ENCODE assay signal across 8 mouse cellular contexts in the genomic region with DNA sequence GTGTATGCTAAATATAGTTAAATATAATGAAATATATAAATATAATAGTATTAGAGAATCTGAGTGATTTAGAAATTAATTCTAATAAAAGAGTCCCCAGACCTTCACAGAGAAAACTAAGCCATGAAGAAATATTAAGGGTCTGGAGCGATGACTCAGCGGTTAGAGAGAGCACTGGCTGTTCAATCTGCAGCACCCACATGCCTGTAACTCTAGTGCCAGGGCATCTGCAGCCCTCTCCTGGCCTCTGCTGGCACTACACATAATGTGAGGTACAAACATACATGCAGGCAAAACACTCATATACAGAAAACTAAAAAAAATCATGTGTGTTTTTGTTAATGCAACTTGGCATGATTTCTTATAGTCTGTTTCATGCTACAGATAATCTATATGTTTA. TPM values are rescaled to one million over a fixed set of nuclear protein-coding genes. Genes with fewer than 3 reads are reported as not detected.
DNase-seq lines count a peak whose midpoint lies in the region; ATAC-seq and TF ChIP-seq lines count a peak whose summit lies in the region.

No protein-coding gene starts in this region.

- no peak overlapping the region for H3K4me3 ChIP-seq in midbrain, postnatal 0 days (ENCODE audit: low read depth, low read length)
- no peak overlapping the region for H3K4me3 ChIP-seq in midbrain, embryonic 15.5 days
- no peak overlapping the region for H3K4me3 ChIP-seq in forebrain, embryonic 16.5 days (replicated peaks; ENCODE audit: low read length)

- H3K4me2 ChIP-seq in midbrain, postnatal 0 days (ENCODE audit: low read depth, low read length, poor library complexity, severe bottlenecking) = no peak overlapping the region
- H3K4me2 ChIP-seq in midbrain, embryonic 15.5 days = no peak overlapping the region
- H3K4me2 ChIP-seq in forebrain, embryonic 16.5 days (ENCODE audit: low read length) = no peak overlapping the region

- peak; percentile 42 for DNase-seq in adrenal gland, postnatal 10 days
- DNase-seq in adrenal gland, adult 18-20 months (ENCODE audit: low spot score in 2 of 2) = no peak
- peak; percentile 34 for DNase-seq in midbrain, postnatal 0 days (ENCODE audit: low spot score)
- peak; percentile 51 for DNase-seq in induced T-regulatory cell, adult 2 months (ENCODE audit: low read depth)
- peak; percentile 42 for DNase-seq in thymus, postnatal 0 days (ENCODE audit: low spot score)
- DNase-seq in heart, adult 8-10 months (ENCODE audit: low spot score) = no peak

- no peak overlapping the region for H3K27ac ChIP-seq in midbrain, postnatal 0 days (ENCODE audit: low read depth, low read length)
- no peak overlapping the region for H3K27ac ChIP-seq in midbrain, embryonic 15.5 days
- H3K27ac ChIP-seq in forebrain, embryonic 16.5 days (ENCODE audit: low read length) = no peak overlapping the region

- ATAC-seq in midbrain, postnatal 0 days (ENCODE audit: low FRiP score) = no peak
- no peak for ATAC-seq in midbrain, embryonic 15.5 days (replicated peaks)
- ATAC-seq in forebrain, embryonic 16.5 days = no peak

- H3K9me3 ChIP-seq in midbrain, postnatal 0 days (ENCODE audit: low read length) = no peaks in the 10 kb centered on the region
- no peaks in the 10 kb centered on the region for H3K9me3 ChIP-seq in midbrain, embryonic 15.5 days
- H3K9me3 ChIP-seq in forebrain, embryonic 16.5 days (ENCODE audit: control insufficient read depth, low read length) = no peaks in the 10 kb centered on the region

- no peaks in the 10 kb centered on the region for H3K27me3 ChIP-seq in midbrain, postnatal 0 days (ENCODE audit: insufficient read depth, low read length)
- no peaks in the 10 kb centered on the region for H3K27me3 ChIP-seq in midbrain, embryonic 15.5 days (replicated peaks)
- no peaks in the 10 kb centered on the region for H3K27me3 ChIP-seq in forebrain, embryonic 16.5 days (replicated peaks; ENCODE audit: control insufficient read depth, insufficient read depth, low read length)

- H3K4me1 ChIP-seq in midbrain, postnatal 0 days (ENCODE audit: insufficient read depth, low read length) = no peaks in the 10 kb centered on the region
- H3K4me1 ChIP-seq in midbrain, embryonic 15.5 days = no peaks in the 10 kb centered on the region
- H3K4me1 ChIP-seq in forebrain, embryonic 16.5 days (replicated peaks; ENCODE audit: control insufficient read depth, insufficient read depth, low read length) = no peaks in the 10 kb centered on the region

- H3K9ac ChIP-seq in midbrain, postnatal 0 days (replicated peaks; ENCODE audit: low read length, poor library complexity, severe bottlenecking) = no peak overlapping the region
- no peak overlapping the region for H3K9ac ChIP-seq in midbrain, embryonic 15.5 days
- H3K9ac ChIP-seq in forebrain, embryonic 16.5 days (replicated peaks; ENCODE audit: low read depth, low read length) = no peak overlapping the region

- no peaks in the 10 kb centered on the region for H3K36me3 ChIP-seq in midbrain, postnatal 0 days (ENCODE audit: insufficient read depth, low read length)
- H3K36me3 ChIP-seq in midbrain, embryonic 15.5 days (replicated peaks) = no peaks in the 10 kb centered on the region
- peaks cover 7% of the 10 kb centered on the region for H3K36me3 ChIP-seq in forebrain, embryonic 16.5 days (ENCODE audit: control insufficient read depth, insufficient read depth)

- peak; percentile 59 for TF ChIP-seq CTCF in midbrain, postnatal 0 days (IDR thresholded peaks at IDR 0.05)

- 74% methylated on average over 2 of the region's 2 CpGs for WGBS in midbrain, postnatal 0 days
- 78% methylated on average over 2 of the region's 2 CpGs for WGBS in midbrain, embryonic 15.5 days
- WGBS in forebrain, embryonic 16.5 days = 97% methylated on average over 2 of the region's 2 CpGs

RNA-seq across cellular contexts. Expression of a gene that starts 18.4 kb away (rescaled TPM):
- 10 to 100 TPM; 12.6 to 16.1 TPM for total RNA-seq in adrenal gland, postnatal 10 days (2021)
- total RNA-seq in adrenal gland, adult 18-20 months (2021) = 10 to 100 TPM; 10.8 to 15.1 TPM
- total RNA-seq in midbrain, postnatal 0 days (2014; rRNA removed) = 28.2 and 31.8 TPM in 2 replicates
- 24.4 and 31.8 TPM in 2 replicates for polyA plus RNA-seq in midbrain, postnatal 0 days (2015; fragmentation: Nextera tagmentation; extraction: Ambion mirVana)
- 25.4 and 26.3 TPM in 2 replicates for polyA plus RNA-seq in midbrain, embryonic 15.5 days (2015; fragmentation: Nextera tagmentation; extraction: Ambion mirVana)
- 21.6 and 26.4 TPM in 2 replicates for polyA plus RNA-seq in thymus, postnatal 0 days (2015; fragmentation: Nextera tagmentation; extraction: Ambion mirVana)
- 10 to 100 TPM; 10.2 to 11.2 (median 10.6) TPM for total RNA-seq in heart, adult 8-10 months (2022)
- polyA plus RNA-seq in forebrain, embryonic 16.5 days (2015; fragmentation: Nextera tagmentation; extraction: Ambion mirVana) = 17.4 and 21.3 TPM in 2 replicates

RNA-seq across cellular contexts. Expression of a gene that starts 23.7 kb away (rescaled TPM):
- total RNA-seq in adrenal gland, postnatal 10 days (2021) = not detected
- not detected for total RNA-seq in adrenal gland, adult 18-20 months (2021)
- 0.27 TPM in 1 of 2 replicates, not detected in the other for total RNA-seq in midbrain, postnatal 0 days (2014; rRNA removed)
- polyA plus RNA-seq in midbrain, postnatal 0 days (2015; fragmentation: Nextera tagmentation; extraction: Ambion mirVana) = 0.54 and 0.56 TPM in 2 replicates
- 0.09 and 0.28 TPM in 2 replicates for polyA plus RNA-seq in midbrain, embryonic 15.5 days (2015; fragmentation: Nextera tagmentation; extraction: Ambion mirVana)
- 0.17 TPM in 1 of 2 replicates, not detected in the other for polyA plus RNA-seq in thymus, postnatal 0 days (2015; fragmentation: Nextera tagmentation; extraction: Ambion mirVana)
- not detected for total RNA-seq in heart, adult 8-10 months (2022)
- 0.15 TPM in 1 of 2 replicates, not detected in the other for polyA plus RNA-seq in forebrain, embryonic 16.5 days (2015; fragmentation: Nextera tagmentation; extraction: Ambion mirVana)

RNA-seq across cellular contexts. Expression of a gene that starts 34.8 kb away (rescaled TPM):
- total RNA-seq in adrenal gland, postnatal 10 days (2021) = 10 to 100 TPM; 11.9 to 18.6 TPM
- total RNA-seq in adrenal gland, adult 18-20 months (2021) = 10 to 100 TPM; 12.2 to 15.6 TPM
- total RNA-seq in midbrain, postnatal 0 days (2014; rRNA removed) = 11.0 and 15.1 TPM in 2 replicates
- polyA plus RNA-seq in midbrain, postnatal 0 days (2015; fragmentation: Nextera tagmentation; extraction: Ambion mirVana) = 21.6 and 27.2 TPM in 2 replicates
- polyA plus RNA-seq in midbrain, embryonic 15.5 days (2015; fragmentation: Nextera tagmentation; extraction: Ambion mirVana) = 33.0 and 36.2 TPM in 2 replicates
- 21.7 and 25.0 TPM in 2 replicates for polyA plus RNA-seq in thymus, postnatal 0 days (2015; fragmentation: Nextera tagmentation; extraction: Ambion mirVana)
- total RNA-seq in heart, adult 8-10 months (2022) = 10 to 100 TPM in 1 of 4 experiments, 1 to 10 TPM in 3; 6.6 to 10.5 (median 7.5) TPM
- 25.1 and 29.7 TPM in 2 replicates for polyA plus RNA-seq in forebrain, embryonic 16.5 days (2015; fragmentation: Nextera tagmentation; extraction: Ambion mirVana)

RNA-seq across cellular contexts. Expression of a gene that starts 46.0 kb away (rescaled TPM):
- 100 to 1,000 TPM; 559 to 592 TPM for total RNA-seq in adrenal gland, postnatal 10 days (2021)
- total RNA-seq in adrenal gland, adult 18-20 months (2021) = 100 to 1,000 TPM; 442 to 644 TPM
- total RNA-seq in midbrain, postnatal 0 days (2014; rRNA removed) = 157 and 172 TPM in 2 replicates
- 756 and 819 TPM in 2 replicates for polyA plus RNA-seq in midbrain, postnatal 0 days (2015; fragmentation: Nextera tagmentation; extraction: Ambion mirVana)
- 638 and 672 TPM in 2 replicates for polyA plus RNA-seq in midbrain, embryonic 15.5 days (2015; fragmentation: Nextera tagmentation; extraction: Ambion mirVana)
- 690 and 722 TPM in 2 replicates for polyA plus RNA-seq in thymus, postnatal 0 days (2015; fragmentation: Nextera tagmentation; extraction: Ambion mirVana)
- total RNA-seq in heart, adult 8-10 months (2022) = 1,000 to 10,000 TPM in 1 of 4 experiments, 100 to 1,000 TPM in 3; 768 to 1,020 (median 863) TPM
- 384 and 446 TPM in 2 replicates for polyA plus RNA-seq in forebrain, embryonic 16.5 days (2015; fragmentation: Nextera tagmentation; extraction: Ambion mirVana)

RNA-seq across cellular contexts. Expression of a gene that starts 46.1 kb away (rescaled TPM):
- total RNA-seq in adrenal gland, postnatal 10 days (2021) = 1 to 10 TPM; 4.3 to 4.6 TPM
- 1 to 10 TPM; 3.0 to 3.5 TPM for total RNA-seq in adrenal gland, adult 18-20 months (2021)
- 9.3 and 9.7 TPM in 2 replicates for total RNA-seq in midbrain, postnatal 0 days (2014; rRNA removed)
- 26.8 and 30.2 TPM in 2 replicates for polyA plus RNA-seq in midbrain, postnatal 0 days (2015; fragmentation: Nextera tagmentation; extraction: Ambion mirVana)
- 18.1 and 19.8 TPM in 2 replicates for polyA plus RNA-seq in midbrain, embryonic 15.5 days (2015; fragmentation: Nextera tagmentation; extraction: Ambion mirVana)
- polyA plus RNA-seq in thymus, postnatal 0 days (2015; fragmentation: Nextera tagmentation; extraction: Ambion mirVana) = 16.7 and 17.5 TPM in 2 replicates
- total RNA-seq in heart, adult 8-10 months (2022) = 1 to 10 TPM; 1.4 to 2.1 (median 1.8) TPM
- 15.7 TPM in 2 replicates for polyA plus RNA-seq in forebrain, embryonic 16.5 days (2015; fragmentation: Nextera tagmentation; extraction: Ambion mirVana)

Comparison
In these comparisons a context has a peak if more than half of its experiments do, and no peak if none do; other contexts are left out.
1. DNase-seq: peak in adrenal gland, postnatal 10 days (single experiment), midbrain, postnatal 0 days (single experiment), induced T-regulatory cell, adult 2 months (single experiment) and thymus, postnatal 0 days (single experiment); none in adrenal gland, adult 18-20 months (0 of 2) and heart, adult 8-10 months (single experiment).